Mouse (Mus musculus): Measurements from ENCODE around the gene Pknox2. TPM values are rescaled to one million over a fixed set of nuclear protein-coding genes. Genes with fewer than 3 reads are reported as not detected.

The Pknox2 gene
- polyA plus RNA-seq, 2 experiments = 7.3 to 14.5 TPM

- ATAC-seq (ENCODE audit: low FRiP score, low read depth) = no peak
- no peaks in the 10 kb centered on the region for H3K36me3 ChIP-seq (ENCODE audit: control insufficient read depth, insufficient read depth, low read length)
- H3K27ac ChIP-seq (replicated peaks; ENCODE audit: low read depth, low read length) = no peak overlapping the region
- H3K27me3 ChIP-seq (ENCODE audit: control insufficient read depth, insufficient read depth, low read length) = peaks cover 67% of the 10 kb centered on the region
- H3K4me2 ChIP-seq (replicated peaks; ENCODE audit: low read depth, low read length, severe bottlenecking) = no peak overlapping the region
- H3K4me3 ChIP-seq (replicated peaks; ENCODE audit: low read length) = no peak overlapping the region
- 78% methylated on average over 4 of the region's 4 CpGs for WGBS
- TF ChIP-seq POLR2A (IDR thresholded peaks at IDR 0.05; ENCODE audit: borderline replicate concordance, extremely low read depth, insufficient read depth, insufficient read length) = no peak
- H3K4me1 ChIP-seq (ENCODE audit: control insufficient read depth, insufficient read depth, low read length) = peaks cover 15% of the 10 kb centered on the region
- DNase-seq (ENCODE audit: low spot score) = no peak
- no peaks in the 10 kb centered on the region; the same call in 1 of the 2 replicates for H3K9me3 ChIP-seq (ENCODE audit: control insufficient read depth, low read length)
- no peak overlapping the region for H3K9ac ChIP-seq (ENCODE audit: low read depth, low read length, severe bottlenecking)
Observed at GRCm38 (mm10) chr9:36931657-36932056, 215.6 kb downstream of the Pknox2 start.

GRCm38 (mm10) chr9:36923753-36924152, 223.5 kb downstream of the Pknox2 start:
- peaks cover 53% of the 10 kb centered on the region for H3K27me3 ChIP-seq (ENCODE audit: control insufficient read depth, insufficient read depth, low read length)
- TF ChIP-seq POLR2A (IDR thresholded peaks at IDR 0.05; ENCODE audit: borderline replicate concordance, extremely low read depth, insufficient read depth, insufficient read length) = no peak
- DNase-seq (ENCODE audit: low spot score) (no peak), ATAC-seq (ENCODE audit: low FRiP score, low read depth) (no peak)
- no peaks in the 10 kb centered on the region for H3K4me1 ChIP-seq (ENCODE audit: control insufficient read depth, insufficient read depth, low read length)
- no peak overlapping the region for H3K4me3 ChIP-seq (replicated peaks; ENCODE audit: low read length)
- no peak overlapping the region for H3K9ac ChIP-seq (ENCODE audit: low read depth, low read length, severe bottlenecking)
- no peaks in the 10 kb centered on the region for H3K9me3 ChIP-seq (ENCODE audit: control insufficient read depth, low read length)
- H3K27ac ChIP-seq (replicated peaks; ENCODE audit: low read depth, low read length) = no peak overlapping the region
- H3K36me3 ChIP-seq (ENCODE audit: control insufficient read depth, insufficient read depth, low read length) = no peaks in the 10 kb centered on the region
- 86% methylated on average over 5 of the region's 5 CpGs for WGBS
- no peak overlapping the region for H3K4me2 ChIP-seq (replicated peaks; ENCODE audit: low read depth, low read length, severe bottlenecking)

- Histone ChIP-seq H3K27ac (replicated peaks; ENCODE audit: low read depth, low read length) (no peak overlapping the region), H3K27me3 (ENCODE audit: control insufficient read depth, insufficient read depth, low read length) (peaks cover 50% of the 10 kb centered on the region), H3K4me1 (ENCODE audit: control insufficient read depth, insufficient read depth, low read length) (peaks cover 5% of the 10 kb centered on the region), H3K9ac (ENCODE audit: low read depth, low read length, severe bottlenecking) (no peak overlapping the region), H3K9me3 (ENCODE audit: control insufficient read depth, low read length) (no peaks in the 10 kb centered on the region), H3K36me3 (ENCODE audit: control insufficient read depth, insufficient read depth, low read length) (no peaks in the 10 kb centered on the region), H3K4me3 (replicated peaks; ENCODE audit: low read length) (no peak overlapping the region), H3K4me2 (replicated peaks; ENCODE audit: low read depth, low read length, severe bottlenecking) (no peak overlapping the region)
- ATAC-seq (ENCODE audit: low FRiP score, low read depth) (no peak), DNase-seq (ENCODE audit: low spot score) (no peak)
- no peak for TF ChIP-seq POLR2A (IDR thresholded peaks at IDR 0.05; ENCODE audit: borderline replicate concordance, extremely low read depth, insufficient read depth, insufficient read length)
- 60% methylated on average over 13 of the region's 13 CpGs for WGBS
Observed at GRCm38 (mm10) chr9:36921718-36922415, 225.3 kb downstream of the Pknox2 start.

- WGBS = 45% methylated on average over 4 of the region's 4 CpGs
- Histone ChIP-seq H3K9me3 (ENCODE audit: control insufficient read depth, low read length) (no peaks in the 10 kb centered on the region), H3K9ac (ENCODE audit: low read depth, low read length, severe bottlenecking) (no peak overlapping the region), H3K27me3 (ENCODE audit: control insufficient read depth, insufficient read depth, low read length) (peaks cover 41% of the 10 kb centered on the region), H3K4me1 (ENCODE audit: control insufficient read depth, insufficient read depth, low read length) (peaks cover 10% of the 10 kb centered on the region), H3K36me3 (ENCODE audit: control insufficient read depth, insufficient read depth, low read length) (no peaks in the 10 kb centered on the region), H3K4me2 (replicated peaks; ENCODE audit: low read depth, low read length, severe bottlenecking) (no peak overlapping the region), H3K4me3 (replicated peaks; ENCODE audit: low read length) (no peak overlapping the region), H3K27ac (replicated peaks; ENCODE audit: low read depth, low read length) (no peak overlapping the region)
- peak; percentile 26 for DNase-seq (ENCODE audit: low spot score)
- no peak for TF ChIP-seq POLR2A (IDR thresholded peaks at IDR 0.05; ENCODE audit: borderline replicate concordance, extremely low read depth, insufficient read depth, insufficient read length)
- ATAC-seq (ENCODE audit: low FRiP score, low read depth) = peak; percentile 67; the same call in 1 of the 2 replicates
Observed at GRCm38 (mm10) chr9:36919472-36919871, 227.7 kb downstream of the Pknox2 start.

- DNase-seq (ENCODE audit: low spot score) = no peak
- H3K4me2 ChIP-seq (replicated peaks; ENCODE audit: low read depth, low read length, severe bottlenecking) = no peak overlapping the region
- H3K4me3 ChIP-seq (replicated peaks; ENCODE audit: low read length) = no peak overlapping the region
- TF ChIP-seq POLR2A (IDR thresholded peaks at IDR 0.05; ENCODE audit: borderline replicate concordance, extremely low read depth, insufficient read depth, insufficient read length) = no peak
- H3K27ac ChIP-seq (replicated peaks; ENCODE audit: low read depth, low read length) = no peak overlapping the region
- H3K9ac ChIP-seq (ENCODE audit: low read depth, low read length, severe bottlenecking) = no peak overlapping the region
- ATAC-seq (ENCODE audit: low FRiP score, low read depth) = no peak
- WGBS = 58% methylated on average over 3 of the region's 3 CpGs
- no peaks in the 10 kb centered on the region for H3K36me3 ChIP-seq (ENCODE audit: control insufficient read depth, insufficient read depth, low read length)
- no peaks in the 10 kb centered on the region for H3K9me3 ChIP-seq (ENCODE audit: control insufficient read depth, low read length)
- H3K4me1 ChIP-seq (ENCODE audit: control insufficient read depth, insufficient read depth, low read length) = peaks cover 10% of the 10 kb centered on the region
- H3K27me3 ChIP-seq (ENCODE audit: control insufficient read depth, insufficient read depth, low read length) = peaks cover 38% of the 10 kb centered on the region
Observed at GRCm38 (mm10) chr9:36918582-36918981, 228.6 kb downstream of the Pknox2 start.

All from limb, embryonic 14.5 days (tissue).